Mouse (Mus musculus) hindbrain, postnatal 0 days (tissue): ENCODE results near the gene Opa3. TPM values are rescaled to one million over a fixed set of nuclear protein-coding genes. Genes with fewer than 3 reads are reported as not detected.

Experiments used
- ATAC-seq: fragments of 200-750 bp; cut with Nextera tagmentation; 2 replicates; pipeline ENCODE4 v1.8.0; 2017; ENCODE audit warnings: mild to moderate bottlenecking, moderate TSS enrichment, moderate library complexity
- DNase-seq: peaks from one replicate; pipeline ENCODE4 v3.0.0-alpha.2; 2015; ENCODE audit warnings: low spot score
- H3K27ac ChIP-seq: fragments of 300-500 bp; sonication (generic); 2 replicates; pipeline ENCODE4 v1.5.1; 2014; ENCODE audit warnings: mild to moderate bottlenecking
- H3K27me3 ChIP-seq: fragments of 300-500 bp; sonication (generic); 2 replicates; pipeline ENCODE4 v1.6.1; 2014; ENCODE audit warnings: low read length, mixed read lengths; ENCODE audit not compliant: insufficient read depth
- H3K36me3 ChIP-seq: fragments of 300-500 bp; sonication (generic); 2 replicates; pipeline ENCODE4 v1.6.1; 2014; ENCODE audit warnings: low read length, mixed read lengths; ENCODE audit not compliant: insufficient read depth
- H3K4me1 ChIP-seq: fragments of 300-500 bp; sonication (generic); 2 replicates; pipeline ENCODE4 v1.6.1; 2014; ENCODE audit warnings: antibody characterized with exemption, low read length, mixed read lengths; ENCODE audit not compliant: insufficient read depth
- H3K4me2 ChIP-seq: fragments of 300-500 bp; sonication (generic); 2 replicates; pipeline ENCODE4 v1.6.1; 2014; ENCODE audit warnings: low read depth, mild to moderate bottlenecking, low read length, moderate library complexity, mixed read lengths
- H3K4me3 ChIP-seq: fragments of 300-500 bp; sonication (generic); 2 replicates; pipeline ENCODE4 v1.5.1; 2014; ENCODE audit warnings: low read length
- H3K9ac ChIP-seq: fragments of 300-500 bp; sonication (generic); replicated peaks from 2 replicates; pipeline ENCODE4 v1.6.1; 2014; ENCODE audit warnings: mild to moderate bottlenecking, low read length, moderate library complexity, mixed read lengths
- H3K9me3 ChIP-seq: fragments of 300-500 bp; sonication (generic); 2 replicates; pipeline ENCODE4 v1.6.1; 2016; ENCODE audit warnings: low read length, mixed read lengths
- CTCF ChIP-seq: IDR thresholded peaks from 2 replicates; pipeline ENCODE4 v1.5.1; 2016; ENCODE audit warnings: antibody characterized with exemption, control low read depth, low read depth
- WGBS: fragments of 180-500 bp; shearing (Covaris S2); extraction: QIAGEN DNeasy Blood & Tissue Kit; methylation state at CpG from one replicate; pipeline ENCODE4 v1.1.7; 2014; 5-methylcytosine and 5-hydroxymethylcytosine counted together
- polyA plus RNA-seq: library from polyadenylated mRNA; unstranded; fragments of >200 nt; fragmentation: Nextera tagmentation; extraction: Ambion mirVana; gene quantifications from 2 replicates; pipeline ENCODE4 v1.2.1, GENCODE M21; 2015
- total RNA-seq: library from RNA; depleted of rRNA; stranded (reverse); fragments of >200 nt; gene quantifications from 2 replicates; pipeline ENCODE4 v1.2.3, GENCODE M21; 2014

The Opa3 gene
- total and polyA plus RNA-seq, 2 experiments from 2014 or later: 37.1 to 44.2 TPM

- no peak overlapping the region for H3K27ac ChIP-seq
- H3K4me1 ChIP-seq: no peaks in the 10 kb centered on the region
- no peaks in the 10 kb centered on the region for H3K9me3 ChIP-seq
- ATAC-seq: no peak
- H3K36me3 ChIP-seq: peaks cover 14% of the 10 kb centered on the region; the same call in 1 of the 2 replicates
- H3K4me3 ChIP-seq: no peak overlapping the region
- H3K9ac ChIP-seq: no peak overlapping the region
- H3K4me2 ChIP-seq: no peak overlapping the region
- no peaks in the 10 kb centered on the region for H3K27me3 ChIP-seq
- no peak for TF ChIP-seq CTCF
- no peak for DNase-seq
- WGBS: 87% methylated on average over 5 of the region's 5 CpGs
Observed at GRCm38 (mm10) chr7:19297794-19298193, 69.7 kb downstream of the Opa3 start.

- no peaks in the 10 kb centered on the region for H3K9me3 ChIP-seq
- no peaks in the 10 kb centered on the region for H3K4me1 ChIP-seq
- ATAC-seq: no peak
- peak; percentile 85 for DNase-seq
- peak; percentile 83 for TF ChIP-seq CTCF
- H3K27me3 ChIP-seq: 0 out of 2 replicates have a peak, but pooled peaks cover 4% of the 10 kb centered on the region
- no peak overlapping the region for H3K4me3 ChIP-seq
- no peak overlapping the region for H3K27ac ChIP-seq
- no peak overlapping the region for H3K9ac ChIP-seq
- H3K4me2 ChIP-seq: no peak overlapping the region
- H3K36me3 ChIP-seq: peaks cover 6% of the 10 kb centered on the region; the same call in 1 of the 2 replicates
- 18% methylated on average over 3 of the region's 3 CpGs for WGBS
Observed at GRCm38 (mm10) chr7:19299194-19299593, 71.1 kb downstream of the Opa3 start.

GRCm38 (mm10) chr7:19300501-19301421, 72.6 kb downstream of the Opa3 start:
- no peak overlapping the region for H3K27ac ChIP-seq
- peak; percentile 75 for ATAC-seq
- under 1% methylated on average over 29 of the region's 29 CpGs for WGBS

GRCm38 (mm10) chr7:19301461-19302263, 73.5 kb downstream of the Opa3 start:
- Histone ChIP-seq H3K4me1 (no peaks in the 10 kb centered on the region), H3K9me3 (no peaks in the 10 kb centered on the region), H3K27ac (no peak overlapping the region), H3K4me3 (peak overlapping the region; percentile 42), H3K9ac (peak overlapping the region; percentile 46), H3K4me2 (peak overlapping the region; percentile 61), H3K36me3 (no peaks in the 10 kb centered on the region), H3K27me3 (peaks cover 18% of the 10 kb centered on the region)
- ATAC-seq (no peak), DNase-seq (no peak)
- WGBS: 9% methylated on average over 16 of the region's 16 CpGs
- no peak for TF ChIP-seq CTCF

More at GRCm38 (mm10) chr7:19300501-19301421, 72.6 kb downstream of the Opa3 start:
- Histone ChIP-seq H3K9me3 (no peaks in the 10 kb centered on the region), H3K4me3 (peak overlapping the region; percentile 42), H3K4me1 (no peaks in the 10 kb centered on the region), H3K27me3 (peaks cover 9% of the 10 kb centered on the region; the same call in 1 of the 2 replicates), H3K36me3 (no peaks in the 10 kb centered on the region), H3K4me2 (peak overlapping the region; percentile 61), H3K9ac (peak overlapping the region; percentile 46)
- peak; percentile 94 for TF ChIP-seq CTCF
- peak; percentile 92 for DNase-seq

- Histone ChIP-seq H3K4me2 (peak overlapping the region; percentile 61), H3K36me3 (no peaks in the 10 kb centered on the region), H3K9ac (peak overlapping the region; percentile 46; the same call in 1 of the 2 replicates), H3K4me3 (peak overlapping the region; percentile 42; the same call in 1 of the 2 replicates), H3K27ac (no peak overlapping the region), H3K27me3 (peaks cover 24% of the 10 kb centered on the region), H3K4me1 (no peaks in the 10 kb centered on the region), H3K9me3 (no peaks in the 10 kb centered on the region)
- TF ChIP-seq CTCF: no peak
- DNase-seq: no peak
- ATAC-seq: no peak
- 49% methylated on average over 13 of the region's 13 CpGs for WGBS
Observed at GRCm38 (mm10) chr7:19302264-19303045, 74.3 kb downstream of the Opa3 start.

GRCm38 (mm10) chr7:19303046-19303305, 74.8 kb downstream of the Opa3 start:
- no peak for TF ChIP-seq CTCF
- H3K36me3 ChIP-seq: no peaks in the 10 kb centered on the region
- H3K4me2 ChIP-seq: no peak overlapping the region
- no peak overlapping the region for H3K27ac ChIP-seq
- DNase-seq (no peak), ATAC-seq (no peak)
- H3K9ac ChIP-seq: no peak overlapping the region
- peaks cover 24% of the 10 kb centered on the region for H3K27me3 ChIP-seq
- no peaks in the 10 kb centered on the region for H3K9me3 ChIP-seq
- H3K4me3 ChIP-seq: no peak overlapping the region
- 81% methylated on average over 12 of the region's 12 CpGs for WGBS
- no peaks in the 10 kb centered on the region for H3K4me1 ChIP-seq
